Mouse (Mus musculus) liver, adult 2 months (tissue): ENCODE data around the gene Skint8. TPM values are rescaled to one million over a fixed set of nuclear protein-coding genes. Genes with fewer than 3 reads are reported as not detected.
"Not testable (repeated sequence)": the region's sequence is repeated elsewhere in the genome, so short reads cannot be mapped to it uniquely, and the experiment has no call there.

Source experiments
- DNase-seq: peaks from one replicate; pipeline ENCODE4 v3.0.0-alpha.2; 2011; ENCODE audit warnings: low read depth, low spot score; ENCODE audit errors: extremely low read depth
- H3K27ac ChIP-seq: fragments of 200-500 bp; replicated peaks from 2 replicates; pipeline ENCODE4 v1.5.1; 2012; ENCODE audit warnings: low read depth, mild to moderate bottlenecking, control low read depth, inconsistent platforms, low read length; ENCODE audit not compliant: insufficient read depth
- H3K27me3 ChIP-seq: fragments of 200-500 bp; 2 replicates; pipeline ENCODE4 v1.6.1; 2012; ENCODE audit warnings: mild to moderate bottlenecking, moderate library complexity, low read length, inconsistent platforms; ENCODE audit not compliant: control insufficient read depth, insufficient read depth
- H3K36me3 ChIP-seq: fragments of 200-500 bp; 2 replicates; pipeline ENCODE4 v1.6.1; 2012; ENCODE audit warnings: low read length, inconsistent platforms; ENCODE audit not compliant: control insufficient read depth, insufficient read depth
- H3K4me1 ChIP-seq: fragments of 200-500 bp; 2 replicates; pipeline ENCODE4 v1.6.1; 2011; ENCODE audit warnings: low read length; ENCODE audit not compliant: control insufficient read depth, insufficient read depth
- H3K4me3 ChIP-seq: fragments of 200-500 bp; 2 replicates; pipeline ENCODE4 v1.5.1; 2011; ENCODE audit warnings: low read depth, mild to moderate bottlenecking, control low read depth, low read length, moderate library complexity; ENCODE audit not compliant: insufficient read depth
- H3K79me2 ChIP-seq: fragments of 200-500 bp; 2 replicates; pipeline ENCODE4 v1.6.1; 2012; ENCODE audit warnings: inconsistent platforms, mild to moderate bottlenecking, low read length, moderate library complexity; ENCODE audit not compliant: control insufficient read depth, insufficient read depth
- H3K9ac ChIP-seq: fragments of 200-500 bp; 2 replicates; pipeline ENCODE4 v1.6.1; 2012; ENCODE audit warnings: low read depth, mild to moderate bottlenecking, control low read depth, inconsistent platforms, low read length
- CTCF ChIP-seq: fragments of 200-500 bp; IDR thresholded peaks from 2 replicates; pipeline ENCODE4 v1.5.1; 2011; ENCODE audit warnings: low read depth, low read length, control low read depth
- POLR2A ChIP-seq: fragments of 200-500 bp; IDR thresholded peaks from 2 replicates; pipeline ENCODE4 v1.6.1; 2011; ENCODE audit warnings: low read length, control low read depth; ENCODE audit not compliant: insufficient read depth; ENCODE audit errors: extremely low read depth
- WGBS: fragments of 180-500 bp; shearing (Covaris S2); methylation state at CpG from one replicate; pipeline ENCODE4 v1.1.7; 2018; 5-methylcytosine and 5-hydroxymethylcytosine counted together
- polyA plus RNA-seq: library from polyadenylated mRNA; depleted of rRNA; stranded (reverse); fragments of >200 nt; gene quantifications from 2 replicates; pipeline ENCODE4 v1.2.3, GENCODE M21; 2012
- total RNA-seq: library from RNA; depleted of rRNA; stranded (reverse); fragments of >200 nt; gene quantifications from 2 replicates; pipeline ENCODE4 v1.2.3, GENCODE M21; 2014

The Skint8 gene
- total and polyA plus RNA-seq, 2 experiments, result not detected

DNA sequence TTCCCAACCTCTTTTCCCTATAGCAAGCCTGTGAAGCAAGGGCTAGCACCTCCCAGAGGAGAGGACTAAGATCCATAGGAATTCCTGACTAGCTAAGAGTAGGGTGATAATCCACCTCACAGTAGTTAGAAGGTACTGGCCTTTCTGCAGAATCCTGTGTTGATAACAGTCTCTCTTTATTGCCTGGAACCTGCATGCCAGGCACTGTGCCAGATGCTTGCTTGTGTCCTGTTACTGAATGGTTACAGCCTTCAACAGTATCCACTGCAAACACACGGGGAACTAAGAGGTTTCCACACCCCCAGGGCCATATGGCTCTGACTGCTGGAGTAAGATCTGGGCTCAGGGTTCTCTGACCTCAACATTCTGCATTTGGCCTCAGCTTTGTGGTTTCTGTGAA is 21.4 kb upstream of the Skint8 start:
- 30% methylated on average over 1 of the region's 1 CpGs for WGBS
- no peak for DNase-seq
- no peaks in the 10 kb centered on the region for H3K27me3 ChIP-seq
- no peaks in the 10 kb centered on the region for H3K79me2 ChIP-seq
- H3K4me1 ChIP-seq, result no peaks in the 10 kb centered on the region
- H3K4me3 ChIP-seq, result no peak overlapping the region
- H3K9ac ChIP-seq, result no peak overlapping the region
- H3K27ac ChIP-seq, result no peak overlapping the region
- no peaks in the 10 kb centered on the region for H3K36me3 ChIP-seq
- TF ChIP-seq CTCF (no peak), POLR2A (no peak)

DNA sequence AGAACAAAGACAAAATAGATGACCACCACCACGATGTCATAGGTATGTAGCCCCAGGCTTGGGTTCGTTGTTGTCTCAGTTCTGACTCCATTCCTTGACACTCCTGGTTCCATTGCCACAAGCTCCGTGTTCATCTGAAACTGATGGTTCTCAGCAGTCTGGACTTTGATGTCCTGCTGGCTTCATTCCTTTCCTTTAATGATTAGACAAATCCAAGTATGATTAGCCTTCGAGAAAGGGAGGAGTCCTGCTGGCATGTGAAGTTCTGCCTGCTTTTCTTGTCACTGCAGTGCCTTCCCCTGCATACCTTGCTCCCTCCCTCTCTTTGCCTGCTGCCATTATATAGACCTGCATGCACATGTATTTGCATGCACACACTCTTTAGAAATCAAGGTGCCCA is 20.6 kb upstream of the Skint8 start:
- no peaks in the 10 kb centered on the region for H3K79me2 ChIP-seq
- no peak overlapping the region for H3K4me3 ChIP-seq
- no peaks in the 10 kb centered on the region for H3K27me3 ChIP-seq
- H3K27ac ChIP-seq, result no peak overlapping the region
- WGBS, result 46% methylated on average over 4 of the region's 4 CpGs
- TF ChIP-seq CTCF (no peak), POLR2A (no peak)
- H3K9ac ChIP-seq, result no peak overlapping the region
- H3K4me1 ChIP-seq, result no peaks in the 10 kb centered on the region
- no peaks in the 10 kb centered on the region for H3K36me3 ChIP-seq
- peak; percentile 40 for DNase-seq

DNA sequence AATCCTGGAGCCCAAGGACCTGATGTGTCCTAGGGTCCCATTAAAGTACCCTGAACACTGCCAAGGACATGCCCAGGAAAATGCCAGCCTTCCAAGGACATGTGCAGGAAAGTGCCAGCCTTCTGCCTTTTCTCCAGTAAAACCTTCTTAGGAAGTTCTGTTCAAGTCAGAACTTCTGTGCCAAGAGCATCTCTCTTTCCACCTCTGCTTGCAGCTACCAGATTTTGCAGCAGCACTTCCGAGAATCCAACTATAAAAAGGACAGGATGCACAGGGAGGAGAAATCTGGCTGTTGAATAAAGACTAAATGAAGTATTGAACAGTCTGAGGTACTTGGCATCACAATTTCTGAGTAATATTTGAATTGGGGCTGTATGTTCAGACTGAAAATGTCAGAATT is 18.7 kb upstream of the Skint8 start:
- H3K36me3 ChIP-seq, result not testable (repeated sequence)

DNA sequence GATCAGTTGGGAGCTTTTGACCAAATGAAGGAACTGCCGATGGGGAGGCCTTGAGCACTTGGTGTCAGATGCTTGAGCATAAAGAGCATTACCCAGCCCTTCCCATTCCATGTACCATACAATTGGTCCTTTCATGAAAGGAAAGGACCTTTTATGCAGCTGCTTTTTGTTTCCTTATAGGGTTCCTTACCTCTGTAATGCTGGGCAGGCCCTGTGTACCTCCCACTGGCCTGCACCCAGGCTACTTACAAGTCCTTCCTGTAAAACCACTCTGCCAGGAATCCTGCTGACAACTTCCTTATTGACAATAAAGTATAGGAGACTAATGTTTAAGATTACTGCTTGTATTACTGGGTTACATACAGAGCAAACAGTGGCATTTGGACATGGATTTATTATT is 17.7 kb upstream of the Skint8 start:
- WGBS, result 95% methylated on average over 1 of the region's 1 CpGs
- H3K79me2 ChIP-seq, result no peaks in the 10 kb centered on the region
- no peak for TF ChIP-seq CTCF
- no peak for TF ChIP-seq POLR2A
- H3K27me3 ChIP-seq, result no peaks in the 10 kb centered on the region
- no peak for DNase-seq
- H3K36me3 ChIP-seq, result no peaks in the 10 kb centered on the region
- no peak overlapping the region for H3K4me3 ChIP-seq
- no peaks in the 10 kb centered on the region for H3K4me1 ChIP-seq
- H3K27ac ChIP-seq, result no peak overlapping the region
- no peak overlapping the region for H3K9ac ChIP-seq

More for the DNA sequence above, 18.7 kb upstream of the Skint8 start:
- H3K27ac ChIP-seq, H3K79me2 ChIP-seq, DNase-seq, H3K9ac ChIP-seq, H3K27me3 ChIP-seq, H3K4me1 ChIP-seq, H3K4me3 ChIP-seq: not testable (repeated sequence)
- WGBS, result 58% methylated on average over 1 of the region's 1 CpGs

DNA sequence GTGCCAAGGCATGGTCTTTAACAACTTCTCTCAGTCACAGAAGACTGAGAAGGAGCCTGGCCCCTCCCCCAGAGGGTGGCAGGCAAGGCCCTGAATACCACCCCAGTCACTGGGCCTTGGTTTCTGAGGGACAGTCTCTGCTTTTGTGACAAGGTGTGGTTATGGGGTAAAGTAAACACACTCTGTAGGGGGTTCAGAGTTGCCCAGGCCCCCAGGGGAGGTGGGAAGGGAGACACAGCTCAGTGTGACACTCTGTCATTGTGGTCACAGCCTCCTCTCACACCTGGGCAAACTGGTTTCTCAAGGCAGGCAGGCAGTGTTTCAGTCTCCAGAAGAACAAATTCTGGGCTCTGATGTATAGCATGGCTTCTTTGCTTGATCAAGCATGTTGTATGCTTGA is 16.4 kb upstream of the Skint8 start, which contains the start of gene Slc5a9:
TSS of gene Slc5a9 (minus strand) at position 144 of the 400 bp plus-strand sequence.
- H3K4me1 ChIP-seq, result no peaks in the 10 kb centered on the region
- TF ChIP-seq CTCF (no peak), POLR2A (no peak)
- H3K27ac ChIP-seq, result no peak within 1 kb of the TSS
- no peak within 1 kb of the TSS for H3K9ac ChIP-seq
- no peak within 1 kb of the TSS for H3K4me3 ChIP-seq
- no peak for DNase-seq
- H3K27me3 ChIP-seq, result no peaks in the 10 kb centered on the region
- H3K36me3 ChIP-seq, result no peaks in the 10 kb centered on the region
- H3K79me2 ChIP-seq, result no peaks in the 10 kb centered on the region

DNA sequence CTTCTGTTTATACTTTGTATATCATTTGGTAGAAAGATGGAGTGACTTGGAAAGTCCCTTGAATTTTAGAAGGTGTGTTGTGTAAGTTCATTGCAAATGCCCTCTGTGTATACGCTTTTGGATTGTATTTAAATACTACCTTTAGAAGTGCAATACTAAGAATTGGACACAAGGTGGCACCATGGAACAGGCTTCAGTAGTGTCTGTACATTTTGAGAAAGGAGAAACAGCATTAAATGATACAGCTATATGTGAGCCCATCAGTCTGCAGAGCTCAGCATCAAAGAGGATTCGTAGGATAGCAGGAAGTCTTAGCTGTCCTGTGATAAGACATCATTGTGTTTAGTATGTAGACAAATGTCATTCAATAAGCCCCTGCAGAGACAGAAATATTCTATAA is 11.3 kb upstream of the Skint8 start:
- Histone ChIP-seq H3K4me1 (no peaks in the 10 kb centered on the region), H3K9ac (no peak overlapping the region), H3K4me3 (no peak overlapping the region), H3K36me3 (no peaks in the 10 kb centered on the region), H3K79me2 (no peaks in the 10 kb centered on the region), H3K27ac (no peak overlapping the region), H3K27me3 (no peaks in the 10 kb centered on the region)
- TF ChIP-seq CTCF (peak; percentile 31; the same call in 1 of the 2 replicates), POLR2A (no peak)
- DNase-seq, result peak; percentile 24
- WGBS, result 21% methylated on average over 2 of the region's 2 CpGs
